Mouse (Mus musculus): ENCODE measurements at regions not wholly inside any gene's neighbourhood (a gene's known extent, or its start where the extent isn't known, plus 50 kb on each side); places are given as distances from the start of the nearest gene placed in this dataset.

GRCm38 (mm10) chrX:70931944-70932343 lies 118.1 kb upstream of the Mamld1 start:
- no peaks in the 10 kb centered on the region for H3K9me3 ChIP-seq (ENCODE audit: control insufficient read depth, low read length)
- no peaks in the 10 kb centered on the region for H3K4me1 ChIP-seq (replicated peaks; ENCODE audit: control insufficient read depth, insufficient read depth, low read length)
- no peaks in the 10 kb centered on the region for H3K27me3 ChIP-seq (ENCODE audit: control insufficient read depth, insufficient read depth, low read depth, low read length)
- no peaks in the 10 kb centered on the region for H3K36me3 ChIP-seq (ENCODE audit: control insufficient read depth, insufficient read depth, low read length)
- H3K9ac ChIP-seq (ENCODE audit: low read length) = no peak overlapping the region
- H3K4me3 ChIP-seq (ENCODE audit: low read length) = no peak overlapping the region
- H3K4me2 ChIP-seq (ENCODE audit: low read depth, low read length) = no peak overlapping the region
- 32% methylated on average over 2 of the region's 2 CpGs for WGBS
- H3K27ac ChIP-seq (ENCODE audit: low read length) = no peak overlapping the region
- ATAC-seq (ENCODE audit: low read depth) = no peak

DNA sequence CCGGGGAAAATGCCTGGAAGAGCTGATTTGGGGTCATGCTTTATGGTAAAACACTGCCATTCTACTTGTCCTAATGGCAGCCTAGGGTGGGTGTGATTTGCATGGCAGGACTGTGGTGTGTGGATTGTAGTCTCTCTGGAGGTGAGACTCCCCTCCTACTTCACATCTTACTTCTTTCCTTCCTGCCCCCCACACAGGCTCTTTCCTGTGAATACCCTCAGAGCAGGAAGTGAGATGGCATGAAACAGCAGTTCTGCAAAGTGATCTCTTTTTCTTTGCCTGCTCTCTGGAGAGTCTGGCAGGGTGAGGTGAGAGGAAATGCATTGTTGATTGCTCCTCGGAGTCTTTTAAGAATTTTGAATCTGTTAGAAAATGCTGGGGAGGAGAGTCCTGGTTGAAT lies 104.7 kb upstream of the Mamld1 start:
- H3K9me3 ChIP-seq (ENCODE audit: control insufficient read depth, low read length) = no peaks in the 10 kb centered on the region
- H3K36me3 ChIP-seq (ENCODE audit: control insufficient read depth, insufficient read depth, low read length) = no peaks in the 10 kb centered on the region
- no peak for ATAC-seq (ENCODE audit: low read depth)
- H3K9ac ChIP-seq (ENCODE audit: low read length) = no peak overlapping the region
- no peak overlapping the region for H3K4me3 ChIP-seq (ENCODE audit: low read length)
- no peak overlapping the region for H3K4me2 ChIP-seq (ENCODE audit: low read depth, low read length)
- H3K27ac ChIP-seq (ENCODE audit: low read length) = no peak overlapping the region
- no peaks in the 10 kb centered on the region for H3K4me1 ChIP-seq (replicated peaks; ENCODE audit: control insufficient read depth, insufficient read depth, low read length)
- H3K27me3 ChIP-seq (ENCODE audit: control insufficient read depth, insufficient read depth, low read depth, low read length) = no peaks in the 10 kb centered on the region
- 52% methylated on average over 2 of the region's 2 CpGs for WGBS

- H3K27ac ChIP-seq (ENCODE audit: low read length) = no peak overlapping the region
- ATAC-seq (ENCODE audit: low read depth) = no peak
- H3K9ac ChIP-seq (ENCODE audit: low read length) = no peak overlapping the region
- no peak overlapping the region for H3K4me3 ChIP-seq (ENCODE audit: low read length)
- H3K9me3 ChIP-seq (ENCODE audit: control insufficient read depth, low read length) = no peaks in the 10 kb centered on the region
- H3K36me3 ChIP-seq (ENCODE audit: control insufficient read depth, insufficient read depth, low read length) = no peaks in the 10 kb centered on the region
- H3K4me2 ChIP-seq (ENCODE audit: low read depth, low read length) = no peak overlapping the region
- 44% methylated on average over 8 of the region's 8 CpGs for WGBS
- no peaks in the 10 kb centered on the region for H3K27me3 ChIP-seq (ENCODE audit: control insufficient read depth, insufficient read depth, low read depth, low read length)
- H3K4me1 ChIP-seq (replicated peaks; ENCODE audit: control insufficient read depth, insufficient read depth, low read length) = no peaks in the 10 kb centered on the region
Measured at GRCm38 (mm10) chrX:70946052-70946451, 104.0 kb upstream of the Mamld1 start.

DNA sequence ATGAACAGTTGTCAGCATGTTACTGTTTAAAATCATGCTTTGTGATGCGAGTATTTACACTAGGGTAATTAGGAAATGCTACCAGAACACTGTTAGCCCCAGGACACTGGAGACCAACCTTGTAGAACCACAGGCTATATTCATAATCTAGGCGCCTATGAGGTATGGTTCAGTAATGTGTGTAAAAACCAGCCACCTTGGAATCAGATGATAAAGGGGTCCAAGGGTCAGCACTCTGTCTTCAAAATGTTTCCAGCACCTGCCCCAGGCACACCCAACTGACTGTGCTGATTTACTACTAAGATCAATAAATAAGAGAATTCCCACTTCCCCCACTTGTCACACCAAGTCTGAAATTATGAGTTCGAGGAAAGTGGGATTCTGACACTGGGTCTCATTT lies 100.8 kb upstream of the Mamld1 start:
- Histone ChIP-seq H3K27me3 (ENCODE audit: control insufficient read depth, insufficient read depth, low read depth, low read length) (no peaks in the 10 kb centered on the region), H3K4me2 (ENCODE audit: low read depth, low read length) (no peak overlapping the region), H3K27ac (ENCODE audit: low read length) (no peak overlapping the region), H3K4me1 (replicated peaks; ENCODE audit: control insufficient read depth, insufficient read depth, low read length) (no peaks in the 10 kb centered on the region), H3K4me3 (ENCODE audit: low read length) (no peak overlapping the region), H3K9me3 (ENCODE audit: control insufficient read depth, low read length) (no peaks in the 10 kb centered on the region), H3K36me3 (ENCODE audit: control insufficient read depth, insufficient read depth, low read length) (no peaks in the 10 kb centered on the region), H3K9ac (ENCODE audit: low read length) (no peak overlapping the region)
- no peak for ATAC-seq (ENCODE audit: low read depth)
- 76% methylated on average over 3 of the region's 3 CpGs for WGBS

GRCm38 (mm10) chrX:70953022-70953421 lies 97.0 kb upstream of the Mamld1 start:
- Histone ChIP-seq H3K9ac (ENCODE audit: low read length) (no peak overlapping the region), H3K4me1 (replicated peaks; ENCODE audit: control insufficient read depth, insufficient read depth, low read length) (no peaks in the 10 kb centered on the region), H3K9me3 (ENCODE audit: control insufficient read depth, low read length) (no peaks in the 10 kb centered on the region), H3K4me3 (ENCODE audit: low read length) (no peak overlapping the region), H3K36me3 (ENCODE audit: control insufficient read depth, insufficient read depth, low read length) (no peaks in the 10 kb centered on the region), H3K27me3 (ENCODE audit: control insufficient read depth, insufficient read depth, low read depth, low read length) (no peaks in the 10 kb centered on the region), H3K27ac (ENCODE audit: low read length) (no peak overlapping the region), H3K4me2 (ENCODE audit: low read depth, low read length) (no peak overlapping the region)
- 48% methylated on average over 3 of the region's 3 CpGs for WGBS
- ATAC-seq (ENCODE audit: low read depth) = no peak
